Mouse (Mus musculus): ENCODE data around the gene Samd4. TPM values are rescaled to one million over a fixed set of nuclear protein-coding genes. Genes with fewer than 3 reads are reported as not detected.

The Samd4 gene
- polyA plus RNA-seq, 1 experiment from 2014 or later = 7.0 TPM

DNA sequence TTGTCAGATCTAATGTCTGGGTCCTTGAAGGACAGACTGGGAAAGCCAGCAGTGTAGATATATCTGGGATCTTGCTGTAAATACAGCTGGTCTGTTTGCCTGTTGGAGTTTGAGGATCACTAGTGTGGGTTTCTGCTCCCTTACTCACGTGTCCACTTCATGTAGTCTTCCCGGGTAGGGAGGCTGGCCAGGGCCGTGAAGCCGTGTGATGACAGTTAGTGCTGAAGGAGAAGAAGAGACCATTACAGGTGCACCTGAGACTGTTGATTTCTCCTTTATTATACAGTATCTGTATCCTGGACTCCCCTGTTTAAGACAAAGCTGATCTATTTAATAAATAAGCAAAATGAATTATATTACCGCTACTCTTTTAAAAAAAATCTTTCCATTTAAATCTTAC, 34.5 kb downstream of the Samd4 start:
- Histone ChIP-seq H3K4me2 (ENCODE audit: low read depth, low read length) (no peak overlapping the region), H3K9ac (ENCODE audit: low read length) (no peak overlapping the region), H3K9me3 (replicated peaks; ENCODE audit: control insufficient read depth, low read length) (no peaks in the 10 kb centered on the region), H3K4me3 (replicated peaks; ENCODE audit: low read length) (no peak overlapping the region), H3K36me3 (ENCODE audit: control insufficient read depth, insufficient read depth, low read length) (no peaks in the 10 kb centered on the region), H3K27me3 (ENCODE audit: control insufficient read depth, insufficient read depth, low read length) (no peaks in the 10 kb centered on the region), H3K27ac (ENCODE audit: low read length) (no peak overlapping the region), H3K4me1 (ENCODE audit: control insufficient read depth, insufficient read depth, low read length) (no peaks in the 10 kb centered on the region)
- WGBS = 94% methylated on average over 5 of the region's 5 CpGs
- no peak for ATAC-seq (ENCODE audit: insufficient read depth, low FRiP score)

DNA sequence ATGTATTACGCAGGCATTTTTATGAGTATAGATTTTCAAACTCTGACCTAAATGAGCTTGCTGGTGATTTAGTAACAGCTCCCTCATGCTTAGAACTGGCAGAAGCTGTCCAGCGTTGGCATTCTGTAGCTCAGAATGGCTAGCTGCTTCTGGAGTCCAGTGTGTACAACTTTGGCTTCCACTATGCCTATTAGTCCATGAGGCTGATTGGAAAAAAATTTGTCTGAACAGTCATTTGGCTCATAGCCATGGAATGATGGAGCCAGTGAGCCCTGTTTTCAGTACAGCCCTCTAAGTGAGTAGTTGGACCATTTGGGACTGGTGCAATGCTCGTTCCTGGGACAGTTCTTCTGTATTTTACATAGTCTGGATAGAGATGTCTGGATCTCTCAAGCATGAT, 34.9 kb downstream of the Samd4 start:
- Histone ChIP-seq H3K4me2 (ENCODE audit: low read depth, low read length) (no peak overlapping the region), H3K27me3 (ENCODE audit: control insufficient read depth, insufficient read depth, low read length) (no peaks in the 10 kb centered on the region), H3K4me1 (ENCODE audit: control insufficient read depth, insufficient read depth, low read length) (no peaks in the 10 kb centered on the region), H3K4me3 (replicated peaks; ENCODE audit: low read length) (no peak overlapping the region), H3K27ac (ENCODE audit: low read length) (no peak overlapping the region), H3K9ac (ENCODE audit: low read length) (no peak overlapping the region), H3K36me3 (ENCODE audit: control insufficient read depth, insufficient read depth, low read length) (no peaks in the 10 kb centered on the region), H3K9me3 (replicated peaks; ENCODE audit: control insufficient read depth, low read length) (no peaks in the 10 kb centered on the region)
- WGBS = 87% methylated on average over 3 of the region's 3 CpGs
- no peak for ATAC-seq (ENCODE audit: insufficient read depth, low FRiP score)

DNA sequence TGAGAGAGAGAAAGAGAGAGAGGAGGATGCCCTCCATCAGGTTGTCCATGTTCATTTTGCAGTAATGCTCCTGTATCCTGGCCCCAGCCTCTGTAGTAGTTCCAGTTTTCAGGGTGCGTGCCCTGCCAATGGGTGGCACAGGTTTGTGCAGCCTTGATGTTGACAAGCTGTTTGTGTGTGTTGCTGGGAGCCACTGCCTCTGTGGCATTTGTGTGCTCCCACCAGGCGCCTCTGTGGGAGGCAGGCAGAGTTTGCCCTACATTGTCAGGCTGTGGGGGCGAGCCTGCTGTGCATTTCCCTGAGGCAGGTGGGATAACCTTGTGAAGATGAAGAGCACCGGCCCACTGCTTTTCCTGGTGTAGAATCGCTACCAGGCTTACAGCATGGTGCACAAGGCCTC, 37.8 kb downstream of the Samd4 start:
- no peaks in the 10 kb centered on the region for H3K36me3 ChIP-seq (ENCODE audit: control insufficient read depth, insufficient read depth, low read length)
- no peak overlapping the region for H3K4me3 ChIP-seq (replicated peaks; ENCODE audit: low read length)
- no peak overlapping the region for H3K9ac ChIP-seq (ENCODE audit: low read length)
- H3K27me3 ChIP-seq (ENCODE audit: control insufficient read depth, insufficient read depth, low read length) = no peaks in the 10 kb centered on the region
- no peaks in the 10 kb centered on the region; the same call in 1 of the 2 replicates for H3K4me1 ChIP-seq (ENCODE audit: control insufficient read depth, insufficient read depth, low read length)
- ATAC-seq (ENCODE audit: insufficient read depth, low FRiP score) = no peak
- H3K4me2 ChIP-seq (ENCODE audit: low read depth, low read length) = no peak overlapping the region
- H3K9me3 ChIP-seq (replicated peaks; ENCODE audit: control insufficient read depth, low read length) = no peaks in the 10 kb centered on the region
- H3K27ac ChIP-seq (ENCODE audit: low read length) = no peak overlapping the region
- WGBS = 83% methylated on average over 5 of the region's 5 CpGs

DNA sequence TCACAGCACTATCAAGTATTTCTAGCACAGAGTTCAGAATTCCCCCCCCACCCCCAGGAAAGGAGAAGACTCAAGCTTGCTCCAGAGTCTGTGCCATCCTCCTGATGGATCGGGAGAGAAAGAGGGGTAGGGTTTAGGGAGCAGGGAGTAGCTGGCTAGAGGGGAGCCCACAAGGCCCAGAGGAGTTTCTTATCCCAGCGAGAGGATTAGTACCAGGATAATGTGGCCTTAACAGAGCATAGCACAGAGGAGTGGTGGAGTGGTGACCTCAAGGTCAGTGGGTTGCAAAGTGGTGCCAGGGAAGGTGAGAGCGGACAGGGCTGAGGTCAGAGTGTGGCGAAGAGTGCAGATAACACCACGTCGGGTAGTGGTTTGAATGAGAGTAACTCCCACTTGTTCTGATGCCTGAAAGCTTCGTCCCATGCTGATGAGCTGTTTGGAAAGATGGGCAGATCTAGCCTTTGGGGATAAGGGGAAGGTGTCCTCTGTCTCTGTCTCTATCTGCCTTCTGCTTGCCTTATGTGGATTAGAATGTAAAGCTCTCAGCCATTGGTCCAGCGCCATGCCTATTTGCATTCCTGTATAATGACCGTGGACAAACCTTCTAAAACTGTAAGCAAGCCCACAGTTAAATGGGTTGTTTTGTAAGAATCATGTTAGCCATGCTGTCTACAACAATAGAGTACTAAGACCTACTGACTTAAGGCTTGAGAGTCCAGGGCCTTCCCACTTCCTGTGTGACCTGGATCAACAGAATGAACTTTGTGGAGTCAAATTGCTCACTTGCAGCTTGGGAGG, 38.7 kb downstream of the Samd4 start:
- Histone ChIP-seq H3K27ac (ENCODE audit: low read length) (no peak overlapping the region), H3K4me1 (ENCODE audit: control insufficient read depth, insufficient read depth, low read length) (no peaks in the 10 kb centered on the region; the same call in 1 of the 2 replicates), H3K4me2 (ENCODE audit: low read depth, low read length) (no peak overlapping the region), H3K36me3 (ENCODE audit: control insufficient read depth, insufficient read depth, low read length) (no peaks in the 10 kb centered on the region), H3K4me3 (replicated peaks; ENCODE audit: low read length) (no peak overlapping the region), H3K9me3 (replicated peaks; ENCODE audit: control insufficient read depth, low read length) (no peaks in the 10 kb centered on the region), H3K9ac (ENCODE audit: low read length) (no peak overlapping the region), H3K27me3 (ENCODE audit: control insufficient read depth, insufficient read depth, low read length) (no peaks in the 10 kb centered on the region)
- 75% methylated on average over 9 of the region's 9 CpGs for WGBS
- no peak for ATAC-seq (ENCODE audit: insufficient read depth, low FRiP score)

DNA sequence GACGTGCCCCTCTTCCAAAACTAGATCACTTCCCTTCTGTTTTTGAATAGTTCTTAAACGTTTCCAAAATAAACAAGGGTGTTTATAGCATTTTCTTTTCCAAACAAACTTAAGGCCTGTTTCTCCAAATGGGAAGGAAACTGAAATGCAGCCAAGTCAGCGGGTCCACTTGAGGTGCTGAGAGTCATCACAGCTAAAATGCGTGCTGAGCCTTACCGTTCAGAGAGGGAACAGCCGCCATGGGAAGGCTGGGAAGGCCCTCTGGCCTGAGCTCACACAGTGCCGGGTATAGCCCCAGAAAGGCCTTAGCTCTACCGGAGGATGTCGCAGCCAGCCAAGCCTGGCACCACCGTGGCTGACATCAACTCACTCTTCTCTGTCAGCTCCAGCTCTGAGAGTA, 41.3 kb downstream of the Samd4 start:
- 66% methylated on average over 10 of the region's 10 CpGs for WGBS
- no peaks in the 10 kb centered on the region for H3K27me3 ChIP-seq (ENCODE audit: control insufficient read depth, insufficient read depth, low read length)
- no peak overlapping the region for H3K4me3 ChIP-seq (replicated peaks; ENCODE audit: low read length)
- no peak for ATAC-seq (ENCODE audit: insufficient read depth, low FRiP score)
- no peak overlapping the region for H3K9ac ChIP-seq (ENCODE audit: low read length)
- H3K27ac ChIP-seq (ENCODE audit: low read length) = no peak overlapping the region
- H3K36me3 ChIP-seq (ENCODE audit: control insufficient read depth, insufficient read depth, low read length) = no peaks in the 10 kb centered on the region
- H3K9me3 ChIP-seq (replicated peaks; ENCODE audit: control insufficient read depth, low read length) = no peaks in the 10 kb centered on the region
- H3K4me2 ChIP-seq (ENCODE audit: low read depth, low read length) = no peak overlapping the region
- no peaks in the 10 kb centered on the region; the same call in 1 of the 2 replicates for H3K4me1 ChIP-seq (ENCODE audit: control insufficient read depth, insufficient read depth, low read length)

DNA sequence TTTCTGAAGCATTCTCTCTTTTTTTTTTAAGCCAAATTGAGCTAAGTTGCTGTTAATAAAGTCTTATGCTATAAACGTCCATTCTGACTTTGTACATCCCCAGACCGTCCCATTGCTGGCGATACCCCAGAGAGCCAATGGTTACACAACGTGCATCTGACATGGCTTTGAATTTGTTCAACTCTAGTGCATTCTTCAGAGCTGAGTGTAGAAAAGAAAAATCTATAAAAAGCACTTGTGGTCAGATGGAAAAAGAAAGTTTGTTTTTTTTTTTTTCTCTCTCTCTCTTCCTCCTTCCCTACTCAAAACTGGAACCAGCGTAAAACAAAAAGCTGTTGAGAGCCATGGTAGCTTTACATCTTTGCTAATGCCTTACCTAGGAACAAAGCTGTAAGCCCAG, 41.8 kb downstream of the Samd4 start:
- Histone ChIP-seq H3K4me1 (ENCODE audit: control insufficient read depth, insufficient read depth, low read length) (no peaks in the 10 kb centered on the region; the same call in 1 of the 2 replicates), H3K4me2 (ENCODE audit: low read depth, low read length) (no peak overlapping the region), H3K4me3 (replicated peaks; ENCODE audit: low read length) (no peak overlapping the region), H3K9ac (ENCODE audit: low read length) (no peak overlapping the region), H3K27ac (ENCODE audit: low read length) (no peak overlapping the region), H3K36me3 (ENCODE audit: control insufficient read depth, insufficient read depth, low read length) (no peaks in the 10 kb centered on the region), H3K27me3 (ENCODE audit: control insufficient read depth, insufficient read depth, low read length) (no peaks in the 10 kb centered on the region), H3K9me3 (replicated peaks; ENCODE audit: control insufficient read depth, low read length) (no peaks in the 10 kb centered on the region)
- no peak for ATAC-seq (ENCODE audit: insufficient read depth, low FRiP score)
- WGBS = 71% methylated on average over 5 of the region's 5 CpGs

DNA sequence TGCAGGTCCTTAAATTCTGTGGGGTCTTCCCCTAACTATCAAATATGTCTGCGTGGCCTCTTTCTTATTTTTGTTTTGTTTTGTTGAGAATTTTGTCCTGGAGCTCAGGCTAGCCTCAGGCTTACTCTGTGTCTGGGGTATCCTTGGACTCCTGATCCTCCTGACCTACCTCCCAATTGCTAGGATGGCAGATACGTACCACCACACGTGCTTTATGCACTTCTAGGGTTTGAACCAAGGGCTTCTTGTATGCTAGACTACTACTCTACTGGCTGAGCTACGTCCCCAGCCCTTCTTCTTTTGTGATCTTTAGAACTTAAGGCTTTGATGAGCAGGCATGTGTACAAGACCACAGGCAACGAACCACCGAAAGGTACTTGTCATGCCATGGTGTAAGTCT, 45.9 kb downstream of the Samd4 start:
- peaks cover 8% of the 10 kb centered on the region for H3K4me1 ChIP-seq (ENCODE audit: control insufficient read depth, insufficient read depth, low read length)
- H3K9ac ChIP-seq (ENCODE audit: low read length) = no peak overlapping the region
- no peaks in the 10 kb centered on the region for H3K36me3 ChIP-seq (ENCODE audit: control insufficient read depth, insufficient read depth, low read length)
- H3K4me2 ChIP-seq (ENCODE audit: low read depth, low read length) = no peak overlapping the region
- H3K9me3 ChIP-seq (replicated peaks; ENCODE audit: control insufficient read depth, low read length) = no peaks in the 10 kb centered on the region
- H3K27me3 ChIP-seq (ENCODE audit: control insufficient read depth, insufficient read depth, low read length) = no peaks in the 10 kb centered on the region
- 91% methylated on average over 6 of the region's 6 CpGs for WGBS
- ATAC-seq (ENCODE audit: insufficient read depth, low FRiP score) = no peak
- no peak overlapping the region for H3K4me3 ChIP-seq (replicated peaks; ENCODE audit: low read length)
- no peak overlapping the region for H3K27ac ChIP-seq (ENCODE audit: low read length)

DNA sequence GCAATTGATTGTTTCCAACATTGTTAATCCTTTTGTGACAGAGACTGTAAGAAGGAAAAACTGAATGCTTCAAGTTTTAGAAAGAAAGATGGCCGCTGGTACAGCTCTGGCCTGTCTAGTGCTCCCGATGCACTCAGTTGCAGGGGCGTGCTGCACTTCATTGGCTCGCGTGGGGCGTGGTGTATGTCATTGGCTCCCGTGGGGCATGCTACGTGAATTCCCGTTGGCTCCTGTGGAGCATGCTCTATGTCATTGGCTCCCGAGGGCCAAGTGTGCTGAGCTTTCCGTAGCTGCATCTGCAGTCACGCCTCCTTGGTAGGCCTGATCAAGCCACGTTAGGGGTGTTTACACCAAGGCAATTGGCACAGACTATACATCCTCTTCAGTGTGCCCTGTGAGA, 49.5 kb downstream of the Samd4 start:
- no peaks in the 10 kb centered on the region for H3K27me3 ChIP-seq (ENCODE audit: control insufficient read depth, insufficient read depth, low read length)
- H3K27ac ChIP-seq (ENCODE audit: low read length) = no peak overlapping the region
- 73% methylated on average over 13 of the region's 13 CpGs for WGBS

DNA sequence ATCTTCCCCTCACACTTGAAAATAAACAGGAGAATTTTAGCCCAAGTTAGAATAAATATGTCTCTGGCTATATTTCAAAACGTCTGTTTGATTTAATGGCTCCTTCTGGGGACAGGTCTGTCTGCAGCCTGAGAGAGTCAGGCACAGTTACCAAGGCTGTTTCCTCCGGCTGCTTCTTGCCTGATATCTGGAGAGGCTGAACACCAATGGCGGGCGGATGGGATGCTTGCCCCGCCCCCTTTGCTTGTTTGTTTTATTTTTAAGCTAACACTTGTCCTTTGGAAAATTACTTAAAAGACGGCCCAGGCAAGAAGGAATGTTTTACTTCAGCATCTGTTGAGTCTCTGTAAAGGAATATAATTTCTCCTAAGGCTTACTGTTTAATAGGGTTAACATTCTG, 50.1 kb downstream of the Samd4 start:
- Histone ChIP-seq H3K4me3 (replicated peaks; ENCODE audit: low read length) (no peak overlapping the region), H3K36me3 (ENCODE audit: control insufficient read depth, insufficient read depth, low read length) (no peaks in the 10 kb centered on the region), H3K9me3 (replicated peaks; ENCODE audit: control insufficient read depth, low read length) (no peaks in the 10 kb centered on the region), H3K4me1 (ENCODE audit: control insufficient read depth, insufficient read depth, low read length) (peaks cover 8% of the 10 kb centered on the region), H3K9ac (ENCODE audit: low read length) (no peak overlapping the region), H3K4me2 (ENCODE audit: low read depth, low read length) (no peak overlapping the region), H3K27me3 (ENCODE audit: control insufficient read depth, insufficient read depth, low read length) (no peaks in the 10 kb centered on the region), H3K27ac (ENCODE audit: low read length) (no peak overlapping the region)
- WGBS = 19% methylated on average over 6 of the region's 6 CpGs
- ATAC-seq (ENCODE audit: insufficient read depth, low FRiP score) = no peak

More for the DNA sequence above, 49.5 kb downstream of the Samd4 start:
- Histone ChIP-seq H3K36me3 (ENCODE audit: control insufficient read depth, insufficient read depth, low read length) (no peaks in the 10 kb centered on the region), H3K4me2 (ENCODE audit: low read depth, low read length) (no peak overlapping the region), H3K4me1 (ENCODE audit: control insufficient read depth, insufficient read depth, low read length) (peaks cover 8% of the 10 kb centered on the region), H3K9me3 (replicated peaks; ENCODE audit: control insufficient read depth, low read length) (no peaks in the 10 kb centered on the region), H3K4me3 (replicated peaks; ENCODE audit: low read length) (no peak overlapping the region), H3K9ac (ENCODE audit: low read length) (no peak overlapping the region)
- peak; percentile 37; the same call in 1 of the 2 replicates for ATAC-seq (ENCODE audit: insufficient read depth, low FRiP score)

Data from stomach, embryonic 16.5 days (tissue).